Mouse (Mus musculus) T-helper 17 cell (primary cell): ENCODE results near the gene Tas2r139.

Source experiments
- in situ Hi-C, 2 experiments: fragments of 300-600 bp; cut with MboI, MseI; formaldehyde crosslinking; loops; 1 replicate in 1 of 2; 2 replicates in 1 of 2; pipeline ENCODE4 v1.15.1; 2025; ENCODE audit warnings: high pct_unique_total_duplicates in 2 of 2

The Tas2r139 gene

DNA sequence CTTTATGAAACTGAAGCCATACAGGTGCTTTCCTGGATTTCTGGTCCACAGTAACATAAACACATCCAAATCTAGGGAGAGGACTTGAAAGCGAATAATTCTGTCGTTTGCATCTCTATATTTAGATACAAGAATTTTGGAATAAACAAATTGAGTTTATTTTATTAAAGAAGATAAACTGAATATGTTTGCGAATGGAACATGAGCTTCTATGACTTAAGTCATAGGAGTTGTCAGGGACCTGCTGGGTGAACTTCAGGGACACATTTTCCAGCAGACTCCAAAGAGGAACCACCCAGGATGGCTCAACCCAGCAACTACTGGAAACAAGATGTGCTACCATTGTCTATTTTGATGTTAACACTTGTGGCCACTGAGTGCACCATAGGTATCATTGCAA is at the start of gene Tas2r139:
TSS of gene Tas2r139 (plus strand) at position 301 of the 400 bp plus-strand sequence.
- in situ Hi-C loops = no loop called here

- in situ Hi-C loops = loop anchor here in 1 of 2 experiments (5.0 kb wide), 1 partner anchor 49 kb away; no protein-coding TSS in a partner anchor
These were observed 10.4 kb downstream of the Tas2r139 start for GRCm38 (mm10) chr6:42151115-42151514.

GRCm38 (mm10) chr6:42182462-42182861 is 41.7 kb downstream of the Tas2r139 start:
- in situ Hi-C loops = loop anchor here in 1 of 2 experiments (25.0 kb wide), 1 partner anchor 1145 kb away; the partner anchor contains the start of gene 2210010C04Rik

GRCm38 (mm10) chr6:42186230-42186629 is 45.5 kb downstream of the Tas2r139 start:
- in situ Hi-C loops = loop anchor here in 1 of 2 experiments (25.0 kb wide), 1 partner anchor 1149 kb away; the partner anchor contains the start of gene 2210010C04Rik
